Mouse (Mus musculus) small intestine, adult 2 months (tissue): ENCODE data around the gene Syt8.

Source experiments
- CTCF ChIP-seq: fragments of 200-500 bp; IDR thresholded peaks from 2 replicates; pipeline ENCODE4 v1.5.1; 2012; ENCODE audit warnings: low read depth, mild to moderate bottlenecking, control low read depth, inconsistent platforms, low read length, moderate library complexity, mixed read lengths; ENCODE audit not compliant: insufficient replicate concordance, insufficient read length; ENCODE audit errors: extremely low read depth
- POLR2A ChIP-seq: fragments of 200-500 bp; IDR thresholded peaks from 2 replicates; pipeline ENCODE4 v1.6.1; 2012; ENCODE audit warnings: low read depth, mild to moderate bottlenecking, control low read depth, inconsistent platforms, low read length, moderate library complexity

DNA sequence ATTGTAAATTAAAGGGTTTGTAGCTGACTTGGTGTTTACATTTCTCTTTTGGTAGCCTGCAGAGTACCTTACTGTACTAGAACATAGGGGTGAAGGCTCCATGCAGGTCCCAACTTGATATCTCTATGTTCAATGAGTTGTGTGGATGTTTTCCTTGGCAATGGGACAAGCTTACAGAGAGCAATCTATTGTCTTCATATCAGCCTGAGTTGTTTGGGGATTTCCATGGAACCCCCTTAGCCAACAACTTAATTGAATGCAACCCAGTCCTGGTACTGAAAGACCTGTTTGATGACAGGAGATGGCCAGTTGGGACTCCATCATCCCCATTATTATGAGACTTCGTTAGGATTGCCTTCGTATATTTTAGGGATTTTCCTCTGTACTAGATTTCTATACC lies 16.6 kb upstream of the Syt8 start:
- no peak for TF ChIP-seq CTCF
- TF ChIP-seq POLR2A: no peak
